Mouse (Mus musculus) liver, embryonic 11.5 days (tissue): ENCODE data around the gene Ktn1. TPM values are rescaled to one million over a fixed set of nuclear protein-coding genes. Genes with fewer than 3 reads are reported as not detected.

ENCODE experiments used
- ATAC-seq: fragments of 200-750 bp; cut with Nextera tagmentation; replicated peaks from 2 replicates; pipeline ENCODE4 v1.8.0; 2017; ENCODE audit warnings: moderate number of reproducible peaks, mild to moderate bottlenecking, moderate TSS enrichment, moderate library complexity; ENCODE audit not compliant: low FRiP score
- DNase-seq: peaks from one replicate; pipeline ENCODE4 v3.0.0-alpha.2; 2017; ENCODE audit warnings: low spot score
- H3K27ac ChIP-seq: fragments of 300-500 bp; sonication (generic); 2 replicates; pipeline ENCODE4 v1.5.1; 2014; ENCODE audit warnings: mild to moderate bottlenecking, low read depth, low read length, control low read depth
- H3K27me3 ChIP-seq: fragments of 300-500 bp; sonication (generic); replicated peaks from 2 replicates; pipeline ENCODE4 v1.6.1; 2014; ENCODE audit warnings: low read length, mixed read lengths; ENCODE audit not compliant: control insufficient read depth, insufficient read depth
- H3K36me3 ChIP-seq: fragments of 300-500 bp; sonication (generic); 2 replicates; pipeline ENCODE4 v1.6.1; 2014; ENCODE audit warnings: mild to moderate bottlenecking, low read length, moderate library complexity, mixed read lengths; ENCODE audit not compliant: control insufficient read depth, insufficient read depth
- H3K4me1 ChIP-seq: fragments of 300-500 bp; sonication (generic); replicated peaks from 2 replicates; pipeline ENCODE4 v1.6.1; 2014; ENCODE audit warnings: low read length, mixed read lengths; ENCODE audit not compliant: control insufficient read depth, insufficient read depth
- H3K4me2 ChIP-seq: fragments of 300-500 bp; sonication (generic); 2 replicates; pipeline ENCODE4 v1.6.1; 2014; ENCODE audit warnings: mild to moderate bottlenecking, control low read depth, moderate library complexity
- H3K4me3 ChIP-seq: fragments of 300-500 bp; sonication (generic); 2 replicates; pipeline ENCODE4 v1.5.1; 2014; ENCODE audit warnings: low read depth, low read length, control low read depth
- H3K9ac ChIP-seq: fragments of 300-500 bp; sonication (generic); 2 replicates; pipeline ENCODE4 v1.6.1; 2014; ENCODE audit warnings: low read depth, low read length, control low read depth
- H3K9me3 ChIP-seq: fragments of 300-500 bp; sonication (generic); 2 replicates; pipeline ENCODE4 v1.6.1; 2016; ENCODE audit warnings: low read length, inconsistent platforms, mixed read lengths; ENCODE audit not compliant: control insufficient read depth
- WGBS: fragments of 180-500 bp; shearing (Covaris S2); extraction: QIAGEN DNeasy Blood & Tissue Kit; methylation state at CpG from one replicate; pipeline ENCODE4 v1.1.7; 2014; 5-methylcytosine and 5-hydroxymethylcytosine counted together
- polyA plus RNA-seq: library from polyadenylated mRNA; unstranded; fragments of >200 nt; fragmentation: Nextera tagmentation; extraction: Ambion mirVana; gene quantifications from 2 replicates; pipeline ENCODE4 v1.2.1, GENCODE M21; 2014

The Ktn1 gene
- polyA plus RNA-seq, 1 experiment from 2014 or later, result 45.0 TPM

DNA sequence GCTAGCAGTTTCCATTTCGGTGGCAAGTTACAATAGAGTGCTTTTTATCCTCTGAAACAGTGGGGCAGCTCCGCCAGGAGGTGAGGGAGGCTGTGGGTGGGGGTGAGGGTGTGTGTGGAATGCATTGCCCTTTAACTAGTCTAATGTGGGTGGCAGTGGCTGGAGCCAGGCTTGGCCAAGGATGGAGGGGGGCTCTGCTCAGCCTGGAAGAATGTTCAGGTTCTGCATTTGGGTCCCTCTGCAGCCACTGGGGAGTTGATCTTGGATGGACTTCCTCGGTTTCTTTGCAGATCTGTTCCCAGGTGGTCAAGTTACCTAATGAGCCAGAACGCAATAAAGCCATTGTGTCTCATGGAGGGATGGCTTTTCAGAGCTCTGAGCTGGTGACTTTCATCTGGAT is 137.9 kb downstream of the Ktn1 start:
- Histone ChIP-seq H3K4me1 (no peaks in the 10 kb centered on the region), H3K27me3 (no peaks in the 10 kb centered on the region), H3K4me2 (no peak overlapping the region), H3K36me3 (no peaks in the 10 kb centered on the region), H3K9me3 (no peaks in the 10 kb centered on the region), H3K27ac (no peak overlapping the region), H3K4me3 (no peak overlapping the region), H3K9ac (no peak overlapping the region)
- DNase-seq, result no peak
- WGBS, result 42% methylated on average over 4 of the region's 4 CpGs
- ATAC-seq, result no peak

Other genes with a start within 250 kb of the Ktn1 start
- 71.1 and 71.7 TPM in 2 replicates for gene Dlgap5, start 230.0 kb upstream of the Ktn1 start, polyA plus RNA-seq
- 27.8 and 30.9 TPM in 2 replicates for gene Fbxo34, start 198.0 kb upstream of the Ktn1 start, polyA plus RNA-seq
- gene Atg14, start 77.8 kb upstream of the Ktn1 start, polyA plus RNA-seq, result 9.8 and 10.2 TPM in 2 replicates